Mouse (Mus musculus) kidney, adult 2 months (tissue): ENCODE measurements around the gene Pgf.

Experiments
- CTCF ChIP-seq: fragments of 200-500 bp; conservative IDR thresholded peaks from 2 replicates; pipeline ENCODE4 v1.5.1; 2011; ENCODE audit warnings: low read depth, mild to moderate bottlenecking, control low read depth, low read length, moderate library complexity, mixed read lengths; ENCODE audit not compliant: insufficient read depth, insufficient read length
- POLR2A ChIP-seq: fragments of 200-500 bp; IDR thresholded peaks from one replicate; pipeline ENCODE4 v1.6.1; 2011; ENCODE audit warnings: low read depth, low read length, control low read depth

- TF ChIP-seq POLR2A (no peak), CTCF (peak; percentile 30; the same call in 1 of the 2 replicates)
Measured at GRCm38 (mm10) chr12:85204105-85204504, 26.5 kb upstream of the Pgf start.
